Mouse (Mus musculus): ENCODE data around the gene Fyb. TPM values are rescaled to one million over a fixed set of nuclear protein-coding genes. Genes with fewer than 3 reads are reported as not detected.
A peak's percentile ranks its signal among the peaks of the same experiment; 100 is the strongest.

The Fyb gene
- polyA plus RNA-seq, 1 experiment from 2014 or later = 4.0 TPM

DNA sequence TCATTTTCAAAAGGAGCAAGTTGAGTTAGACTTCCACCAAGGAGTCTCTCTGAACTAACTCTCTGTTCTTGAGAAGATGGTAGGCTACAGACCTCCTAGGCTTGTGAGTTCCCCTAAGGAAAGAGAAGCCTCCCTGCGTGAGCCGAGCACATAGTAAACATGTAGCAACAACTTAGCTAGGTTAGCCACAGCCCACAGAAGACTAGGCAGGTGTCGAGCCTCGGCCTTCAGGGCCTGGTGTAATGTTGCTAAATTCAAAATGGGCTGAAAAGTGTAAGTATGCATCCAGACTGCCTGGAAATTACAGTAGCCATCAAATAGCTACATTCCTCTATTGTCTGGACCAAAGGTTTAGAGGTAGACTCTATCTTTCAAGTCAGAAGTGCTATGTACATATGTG is 79.3 kb downstream of the Fyb start:
- ATAC-seq (ENCODE audit: low FRiP score) = no peak
- H3K9me3 ChIP-seq (replicated peaks) = no peaks in the 10 kb centered on the region
- H3K36me3 ChIP-seq = no peaks in the 10 kb centered on the region
- H3K4me2 ChIP-seq = no peak overlapping the region
- no peak overlapping the region for H3K4me3 ChIP-seq (replicated peaks)
- WGBS = 94% methylated on average over 4 of the region's 4 CpGs
- no peaks in the 10 kb centered on the region for H3K27me3 ChIP-seq (replicated peaks)
- H3K9ac ChIP-seq (replicated peaks) = no peak overlapping the region
- H3K27ac ChIP-seq (replicated peaks) = no peak overlapping the region
- H3K4me1 ChIP-seq = no peaks in the 10 kb centered on the region

DNA sequence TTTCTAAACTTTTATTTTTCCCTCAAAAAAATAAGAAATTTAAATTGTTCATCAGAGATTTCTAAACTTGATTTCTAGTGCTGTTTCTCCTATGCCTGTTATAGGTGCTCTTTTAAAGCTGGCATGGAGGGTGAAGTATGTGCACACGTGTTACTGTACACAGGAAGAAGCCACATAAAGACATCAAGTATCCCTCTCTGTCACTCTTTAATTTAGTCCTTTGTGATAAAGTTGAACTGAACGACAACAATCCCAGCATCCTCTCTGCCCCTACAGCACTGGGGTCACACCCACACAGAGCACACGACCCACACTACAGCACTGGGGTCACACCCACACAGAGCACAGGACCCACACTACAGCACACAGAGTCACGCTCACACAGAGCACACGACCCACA is 88.0 kb downstream of the Fyb start:
- no peaks in the 10 kb centered on the region for H3K27me3 ChIP-seq (replicated peaks)
- 85% methylated on average over 5 of the region's 5 CpGs for WGBS
- no peak overlapping the region for H3K9ac ChIP-seq (replicated peaks)
- H3K27ac ChIP-seq (replicated peaks) = no peak overlapping the region
- H3K4me2 ChIP-seq = no peak overlapping the region
- H3K4me1 ChIP-seq = no peaks in the 10 kb centered on the region
- no peaks in the 10 kb centered on the region for H3K9me3 ChIP-seq (replicated peaks)
- ATAC-seq (ENCODE audit: low FRiP score) = no peak
- no peak overlapping the region for H3K4me3 ChIP-seq (replicated peaks)
- H3K36me3 ChIP-seq = no peaks in the 10 kb centered on the region

DNA sequence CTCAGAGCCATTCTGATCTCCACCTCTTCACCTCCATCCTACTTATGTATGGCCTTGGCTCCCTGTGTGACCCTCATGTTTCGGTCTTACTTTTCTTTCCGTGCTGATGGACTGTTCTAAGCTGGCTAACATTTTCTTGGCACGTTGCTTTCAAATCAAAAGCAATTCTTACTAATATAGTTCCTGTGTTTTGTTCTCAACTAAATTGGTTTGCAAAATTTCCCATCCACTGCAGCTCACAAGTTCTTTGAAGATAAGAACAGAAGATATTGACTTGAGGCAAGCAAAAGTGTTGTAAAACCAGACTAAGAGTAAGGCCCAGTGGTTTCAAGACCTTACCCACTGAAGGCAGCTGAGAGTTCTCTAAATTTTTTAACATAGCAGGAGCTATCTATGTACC is 90.2 kb downstream of the Fyb start:
- Histone ChIP-seq H3K27ac (replicated peaks) (no peak overlapping the region), H3K4me3 (replicated peaks) (no peak overlapping the region), H3K9me3 (replicated peaks) (no peaks in the 10 kb centered on the region), H3K9ac (replicated peaks) (no peak overlapping the region), H3K36me3 (no peaks in the 10 kb centered on the region), H3K27me3 (replicated peaks) (no peaks in the 10 kb centered on the region), H3K4me1 (no peaks in the 10 kb centered on the region), H3K4me2 (no peak overlapping the region)
- ATAC-seq (ENCODE audit: low FRiP score) = no peak
- 87% methylated on average over 3 of the region's 3 CpGs for WGBS

DNA sequence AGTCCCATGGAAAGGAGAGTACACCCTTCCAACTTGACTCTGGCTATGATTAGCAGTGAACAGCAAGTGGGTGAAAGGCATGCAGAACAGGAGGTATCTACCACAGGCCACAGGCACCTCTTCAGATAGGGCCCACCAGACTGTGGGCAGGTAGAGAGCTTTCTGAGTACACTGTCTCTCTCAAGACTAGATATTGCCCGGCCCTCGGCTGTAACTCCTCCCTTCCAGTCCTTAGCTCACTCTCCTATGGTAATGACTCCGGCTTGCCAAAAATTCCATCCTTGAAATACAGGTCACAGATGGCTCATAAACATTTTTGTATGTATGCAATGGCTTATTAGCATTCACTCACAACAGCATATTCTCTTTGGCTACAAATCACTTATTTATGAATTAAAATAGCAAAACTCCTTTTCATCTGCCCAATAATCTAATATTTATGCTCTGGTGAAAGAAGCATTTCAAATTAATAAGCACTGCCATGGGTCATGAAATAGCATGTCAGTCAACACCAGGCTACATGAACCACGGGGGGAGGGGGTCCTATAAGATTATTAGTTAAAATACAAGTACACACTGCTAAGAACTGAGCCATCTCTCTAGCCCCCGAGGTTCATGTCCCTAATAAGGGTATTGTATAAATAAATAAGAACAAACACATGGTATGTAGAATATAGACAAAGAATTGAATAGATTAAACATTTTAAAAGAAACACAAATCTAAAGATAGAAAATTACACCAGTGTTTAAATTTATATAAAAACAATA is 93.9 kb downstream of the Fyb start:
- Histone ChIP-seq H3K27me3 (replicated peaks) (no peaks in the 10 kb centered on the region), H3K4me2 (no peak overlapping the region), H3K36me3 (no peaks in the 10 kb centered on the region), H3K4me1 (no peaks in the 10 kb centered on the region), H3K9me3 (replicated peaks) (no peaks in the 10 kb centered on the region), H3K4me3 (replicated peaks) (no peak overlapping the region), H3K27ac (replicated peaks) (no peak overlapping the region), H3K9ac (replicated peaks) (no peak overlapping the region)
- 78% methylated on average over 5 of the region's 5 CpGs for WGBS
- ATAC-seq (ENCODE audit: low FRiP score) = no peak

DNA sequence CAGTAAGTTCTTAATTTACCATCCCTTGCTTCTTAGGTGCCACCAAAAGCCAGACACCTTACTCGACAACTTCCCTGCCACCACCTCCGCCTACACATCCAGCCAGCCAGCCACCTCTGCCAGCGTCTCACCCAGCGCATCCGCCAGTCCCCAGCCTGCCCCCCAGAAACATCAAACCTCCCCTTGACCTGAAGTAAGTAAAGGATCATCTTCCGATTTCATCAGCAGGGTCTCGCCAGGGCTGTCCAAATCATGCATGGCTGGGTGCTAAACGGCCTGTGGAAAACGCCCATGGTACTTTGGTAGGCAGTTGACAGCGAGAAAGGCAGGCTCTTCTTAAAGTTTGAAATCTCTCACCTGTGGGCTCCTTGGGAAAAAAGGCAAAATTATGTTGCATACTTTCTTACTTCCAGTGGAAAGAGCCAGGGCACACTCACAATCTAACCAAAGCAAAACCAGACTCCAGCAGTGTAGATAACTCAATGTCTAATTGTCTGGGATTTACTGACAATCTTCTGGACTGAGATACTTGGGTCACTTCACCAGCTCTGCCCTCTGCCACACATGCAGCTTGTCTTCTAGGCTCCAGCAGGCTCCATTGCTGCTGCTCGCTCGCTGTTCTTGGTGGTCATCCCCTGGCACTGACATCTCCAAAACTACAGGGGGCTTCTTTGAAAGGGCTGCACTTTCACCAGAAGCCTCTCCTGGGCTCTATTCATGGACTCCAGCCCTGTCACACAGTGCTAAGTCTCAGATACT is 97.1 kb downstream of the Fyb start:
- 91% methylated on average over 12 of the region's 12 CpGs for whole genome bisulfite sequencing
- no peak for ATAC-seq (ENCODE audit: low FRiP score)
- no peak overlapping the region for H3K4me3 ChIP-seq (replicated peaks)
- no peak overlapping the region for H3K27ac ChIP-seq (replicated peaks)
- no peak overlapping the region for H3K9ac ChIP-seq (replicated peaks)
- no peaks in the 10 kb centered on the region for H3K9me3 ChIP-seq (replicated peaks)
- H3K36me3 ChIP-seq = no peaks in the 10 kb centered on the region
- no peaks in the 10 kb centered on the region for H3K27me3 ChIP-seq (replicated peaks)
- no peak overlapping the region for H3K4me2 ChIP-seq
- 0 out of 2 replicates have a peak, but pooled peaks cover 5% of the 10 kb centered on the region for H3K4me1 ChIP-seq

DNA sequence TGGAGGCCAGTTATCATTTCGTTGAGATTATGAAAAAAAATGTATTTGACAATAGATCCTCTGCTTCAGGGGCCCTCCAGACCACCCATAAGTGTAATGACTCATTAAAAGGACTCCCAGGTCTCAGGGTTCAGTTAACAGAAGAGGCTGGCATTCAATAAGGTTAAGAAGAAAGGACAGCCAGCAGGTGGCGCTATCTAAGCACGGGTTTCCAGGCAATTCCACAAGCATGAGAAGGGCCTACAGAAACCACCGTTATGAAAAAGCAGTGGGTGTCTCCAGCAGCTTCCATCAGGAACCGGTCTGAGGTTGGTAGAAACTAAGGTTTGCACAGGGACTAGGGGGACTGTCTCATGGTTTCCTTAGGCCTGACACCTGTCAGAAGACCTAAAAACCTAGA is 99.9 kb downstream of the Fyb start:
- ATAC-seq (ENCODE audit: low FRiP score) = no peak
- H3K27ac ChIP-seq (replicated peaks) = no peak overlapping the region
- no peak overlapping the region for H3K4me2 ChIP-seq
- no peak overlapping the region for H3K9ac ChIP-seq (replicated peaks)
- WGBS = 7% methylated on average over 5 of the region's 5 CpGs
- no peaks in the 10 kb centered on the region for H3K36me3 ChIP-seq
- peaks cover 13% of the 10 kb centered on the region for H3K4me1 ChIP-seq
- no peak overlapping the region for H3K4me3 ChIP-seq (replicated peaks)
- no peaks in the 10 kb centered on the region for H3K9me3 ChIP-seq (replicated peaks)
- no peaks in the 10 kb centered on the region for H3K27me3 ChIP-seq (replicated peaks)

DNA sequence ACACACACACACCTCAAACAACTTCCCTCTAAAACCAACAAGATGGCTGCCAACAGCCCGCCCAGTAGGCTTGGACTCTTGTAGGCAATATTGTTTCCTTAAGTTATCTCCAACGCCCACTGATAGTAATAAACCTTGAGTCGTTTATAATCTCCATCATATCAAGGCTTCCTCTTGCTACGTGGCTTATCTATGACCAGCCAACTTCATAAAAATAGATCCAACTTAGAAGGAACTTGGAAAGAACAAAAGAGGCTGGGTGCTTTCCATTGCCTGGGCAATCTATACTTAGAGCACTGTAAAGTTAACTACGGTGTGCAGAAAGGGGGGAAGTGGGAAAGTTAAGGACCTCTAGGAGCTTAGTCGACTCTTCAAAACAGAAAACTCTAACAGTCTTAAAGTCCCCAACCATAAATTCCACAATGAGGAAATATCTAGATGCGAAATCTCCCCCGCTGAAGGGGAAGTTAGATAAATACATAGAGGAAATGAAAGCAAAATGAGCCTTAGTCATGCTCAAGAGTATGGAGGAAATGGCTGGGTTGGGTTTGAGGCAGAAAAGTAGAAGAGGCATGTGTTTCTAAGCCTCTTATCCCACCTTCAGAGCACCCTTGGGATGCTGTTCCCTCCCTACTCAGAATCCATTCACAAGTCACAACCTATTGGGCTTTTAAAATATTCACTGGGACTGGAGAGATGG is 101.0 kb downstream of the Fyb start:
- no peak overlapping the region for H3K27ac ChIP-seq (replicated peaks)
- no peak overlapping the region for H3K4me2 ChIP-seq
- peaks cover 13% of the 10 kb centered on the region for H3K4me1 ChIP-seq
- H3K9ac ChIP-seq (replicated peaks) = no peak overlapping the region
- H3K9me3 ChIP-seq (replicated peaks) = no peaks in the 10 kb centered on the region
- no peaks in the 10 kb centered on the region for H3K27me3 ChIP-seq (replicated peaks)
- H3K36me3 ChIP-seq = no peaks in the 10 kb centered on the region
- H3K4me3 ChIP-seq (replicated peaks) = no peak overlapping the region
- 90% methylated on average over 8 of the region's 8 CpGs for WGBS
- no peak for ATAC-seq (ENCODE audit: low FRiP score)

DNA sequence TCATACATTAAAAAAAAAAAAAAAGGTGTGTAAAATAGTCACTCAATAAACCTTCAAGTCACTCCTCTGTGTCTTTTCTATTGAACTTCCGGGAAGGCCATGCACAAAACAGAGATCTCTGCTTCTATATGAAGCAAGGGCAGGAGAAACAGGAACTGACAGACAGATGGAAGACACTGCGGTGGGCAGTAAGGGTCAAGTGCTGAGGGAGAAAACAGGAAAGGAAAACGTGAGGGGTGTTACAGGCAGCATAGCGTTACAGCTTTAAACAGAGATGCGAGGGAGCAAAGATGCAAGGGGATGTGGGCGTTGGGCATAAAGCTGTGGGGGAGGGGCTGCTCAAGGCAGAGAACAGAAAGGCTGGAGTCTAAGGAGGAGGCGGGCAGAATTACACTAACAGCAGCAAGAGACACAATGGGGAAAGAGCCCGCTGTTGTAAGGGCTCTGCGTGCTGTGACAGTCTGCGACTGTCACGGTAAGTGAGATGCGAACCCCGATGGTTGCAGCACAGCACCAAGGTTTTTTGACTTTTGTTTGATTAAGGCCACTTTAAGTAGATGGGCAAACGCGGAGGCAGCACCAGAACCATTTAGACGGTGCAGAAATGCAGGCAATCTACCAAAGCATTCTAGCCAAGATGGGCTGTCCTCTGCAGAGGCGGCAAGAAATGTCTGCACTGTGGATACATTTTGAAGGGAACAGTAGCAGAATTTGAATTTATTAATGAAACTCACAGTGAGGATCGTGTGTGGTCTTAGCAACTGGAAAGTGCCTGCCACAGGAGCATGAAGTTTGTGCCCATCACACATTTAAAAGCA is 101.9 kb downstream of the Fyb start:
- Histone ChIP-seq H3K9ac (replicated peaks) (peak overlapping the region; percentile 38), H3K27me3 (replicated peaks) (no peaks in the 10 kb centered on the region), H3K4me3 (replicated peaks) (peak overlapping the region; percentile 35), H3K36me3 (no peaks in the 10 kb centered on the region), H3K9me3 (replicated peaks) (no peaks in the 10 kb centered on the region), H3K4me1 (peaks cover 13% of the 10 kb centered on the region), H3K4me2 (peak overlapping the region; percentile 61), H3K27ac (replicated peaks) (no peak overlapping the region; the same call in 1 of the 2 replicates)
- 12% methylated on average over 18 of the region's 18 CpGs for WGBS
- ATAC-seq (ENCODE audit: low FRiP score) = peak; percentile 85

DNA sequence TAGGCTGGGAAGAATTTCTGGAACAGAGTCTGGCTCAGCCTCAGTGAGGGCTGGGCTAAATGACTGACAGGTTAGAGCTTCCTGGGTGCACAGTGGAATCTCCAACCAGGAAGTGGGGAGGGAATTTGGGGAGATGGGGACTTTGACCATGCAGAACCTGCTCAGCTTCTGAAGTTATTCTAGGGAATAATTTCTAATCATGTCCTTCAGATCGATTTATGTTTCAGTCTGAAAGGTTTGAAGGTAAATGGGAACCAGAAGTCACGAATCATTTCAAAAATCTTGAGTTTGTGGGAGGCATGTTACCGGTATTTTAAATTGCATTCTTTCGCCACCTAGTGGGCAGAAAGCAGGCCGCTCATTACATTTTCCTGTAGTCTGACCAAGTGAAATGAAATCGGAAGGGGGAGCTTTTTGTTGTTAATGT is 103.0 kb downstream of the Fyb start:
- Histone ChIP-seq H3K4me2 (peak overlapping the region; percentile 61), H3K9me3 (replicated peaks) (no peaks in the 10 kb centered on the region), H3K9ac (replicated peaks) (no peak overlapping the region), H3K36me3 (no peaks in the 10 kb centered on the region), H3K4me3 (replicated peaks) (no peak overlapping the region), H3K27ac (replicated peaks) (no peak overlapping the region), H3K4me1 (peaks cover 13% of the 10 kb centered on the region), H3K27me3 (replicated peaks) (no peaks in the 10 kb centered on the region)
- 3% methylated on average over 6 of the region's 6 CpGs for WGBS
- peak; percentile 56; the same call in 1 of the 2 replicates for ATAC-seq (ENCODE audit: low FRiP score)

DNA sequence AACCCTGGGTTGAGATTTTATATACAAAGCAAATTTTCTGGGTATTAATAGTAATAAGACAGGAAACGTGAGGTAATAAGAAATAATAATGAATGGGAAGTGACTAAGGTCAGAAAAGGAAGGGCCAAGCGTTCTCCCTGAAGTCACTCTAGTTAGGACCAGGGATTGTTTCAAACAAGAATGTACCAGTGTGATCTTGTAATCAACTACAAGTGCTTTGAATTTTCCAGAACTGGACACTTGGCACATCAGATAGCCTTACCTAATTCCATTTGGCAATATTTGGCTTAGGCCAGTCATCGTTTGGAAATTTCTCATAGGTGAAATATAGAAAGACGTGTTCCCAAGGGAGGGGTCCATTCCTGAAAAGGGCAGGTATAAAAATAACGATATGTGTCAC is 103.5 kb downstream of the Fyb start:
- no peak for ATAC-seq (ENCODE audit: low FRiP score)

DNA sequence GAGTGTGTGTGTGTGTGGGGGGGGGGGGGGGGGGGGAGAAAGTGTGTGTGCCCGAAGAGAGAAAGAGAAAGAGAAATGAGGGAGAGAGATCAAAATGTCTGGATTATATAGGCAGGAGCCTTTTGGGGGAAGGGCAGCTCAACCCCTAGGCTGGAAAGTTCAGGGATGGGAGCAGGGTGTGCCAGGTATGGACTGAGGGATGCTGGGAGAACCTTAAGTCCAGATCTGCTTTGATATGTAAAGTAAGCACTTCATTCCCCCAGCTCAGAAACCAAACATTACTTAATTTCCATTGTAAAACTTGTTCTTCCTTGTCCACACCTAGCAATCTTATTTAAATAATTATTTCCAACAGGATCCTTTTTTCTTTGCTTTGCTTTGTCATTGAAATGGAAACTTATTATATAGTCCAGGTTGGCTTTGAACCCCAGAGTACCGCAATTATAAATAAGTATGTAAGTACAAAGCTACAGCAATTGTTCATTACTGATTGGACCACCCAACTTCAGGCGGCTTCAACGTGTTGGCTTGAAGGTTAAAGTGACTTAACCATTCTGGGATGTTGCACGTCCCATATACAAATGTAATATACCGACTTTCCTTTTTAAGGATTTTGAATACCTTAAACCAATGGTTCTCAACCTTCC is 105.9 kb downstream of the Fyb start:
- no peaks in the 10 kb centered on the region for H3K27me3 ChIP-seq (replicated peaks)
- peaks cover 13% of the 10 kb centered on the region for H3K4me1 ChIP-seq
- no peak overlapping the region for H3K4me2 ChIP-seq
- WGBS = 82% methylated on average over 6 of the region's 6 CpGs
- no peak overlapping the region for H3K4me3 ChIP-seq (replicated peaks)
- no peaks in the 10 kb centered on the region for H3K9me3 ChIP-seq (replicated peaks)
- no peak overlapping the region for H3K9ac ChIP-seq (replicated peaks)
- H3K27ac ChIP-seq (replicated peaks) = no peak overlapping the region
- no peaks in the 10 kb centered on the region for H3K36me3 ChIP-seq
- no peak for ATAC-seq (ENCODE audit: low FRiP score)

More for the DNA sequence above, 103.5 kb downstream of the Fyb start:
- no peak overlapping the region for H3K9ac ChIP-seq (replicated peaks)
- H3K4me1 ChIP-seq = peaks cover 13% of the 10 kb centered on the region
- no peaks in the 10 kb centered on the region for H3K27me3 ChIP-seq (replicated peaks)
- whole genome bisulfite sequencing = 77% methylated on average over 5 of the region's 5 CpGs
- no peaks in the 10 kb centered on the region for H3K9me3 ChIP-seq (replicated peaks)
- no peak overlapping the region for H3K4me2 ChIP-seq
- no peaks in the 10 kb centered on the region for H3K36me3 ChIP-seq
- no peak overlapping the region for H3K27ac ChIP-seq (replicated peaks)
- no peak overlapping the region for H3K4me3 ChIP-seq (replicated peaks)

All from neural tube, embryonic 15.5 days (tissue).